Mouse (Mus musculus): Measurements from ENCODE around the gene Gm17402. TPM values are rescaled to one million over a fixed set of nuclear protein-coding genes. Genes with fewer than 3 reads are reported as not detected.

Gm17402 gene
- total RNA-seq, 2 experiments from 2014 or later: not detected

Other genes starting within 250 kb of the Gm17402 start
- gene Mlf1, start 1.1 kb downstream of the Gm17402 start, total RNA-seq (2021): 1 to 10 TPM in 1 of 2 experiments, under 1 TPM in 1; 0.75 to 1.4 TPM
- gene Gfm1, start 54.9 kb upstream of the Gm17402 start, total RNA-seq (2021): 10 to 100 TPM; 47.8 to 58.4 TPM
- gene Lxn, start 88.8 kb upstream of the Gm17402 start, total RNA-seq (2021): 10 to 100 TPM; 41.9 to 46.4 TPM
- 1 to 10 TPM; 1.3 to 1.5 TPM for gene Rarres1, start 140.4 kb upstream of the Gm17402 start, total RNA-seq (2021)
- gene Mfsd1, start 207.6 kb upstream of the Gm17402 start, total RNA-seq (2021): 10 to 100 TPM; 38.6 to 41.7 TPM